Mouse (Mus musculus) heart, postnatal 0 days (tissue): ENCODE results near the gene Prdm16. TPM values are rescaled to one million over a fixed set of nuclear protein-coding genes. Genes with fewer than 3 reads are reported as not detected.

Source experiments
- ATAC-seq: fragments of 200-750 bp; cut with Nextera tagmentation; 2 replicates; pipeline ENCODE4 v1.8.0; 2017; ENCODE audit warnings: low read depth, moderate number of reproducible peaks, moderate library complexity; ENCODE audit not compliant: insufficient read depth
- DNase-seq: peaks from one replicate; pipeline ENCODE4 v3.0.0-alpha.2; 2016; ENCODE audit warnings: low spot score
- H3K27ac ChIP-seq: fragments of 300-500 bp; sonication (generic); 2 replicates; pipeline ENCODE4 v1.5.1; 2014; ENCODE audit warnings: low read depth, mild to moderate bottlenecking
- H3K27me3 ChIP-seq: fragments of 300-500 bp; sonication (generic); 2 replicates; pipeline ENCODE4 v1.6.1; 2014; ENCODE audit warnings: low read length, mixed read lengths; ENCODE audit not compliant: control insufficient read depth, insufficient read depth
- H3K36me3 ChIP-seq: fragments of 300-500 bp; sonication (generic); replicated peaks from 2 replicates; pipeline ENCODE4 v1.6.1; 2014; ENCODE audit warnings: low read length, mixed read lengths; ENCODE audit not compliant: control insufficient read depth, insufficient read depth
- H3K4me1 ChIP-seq: fragments of 300-500 bp; sonication (generic); 2 replicates; pipeline ENCODE4 v1.6.1; 2014; ENCODE audit warnings: antibody characterized with exemption; ENCODE audit not compliant: control insufficient read depth, insufficient read depth
- H3K4me2 ChIP-seq: fragments of 300-500 bp; sonication (generic); 2 replicates; pipeline ENCODE4 v1.6.1; 2014; ENCODE audit warnings: low read depth, mild to moderate bottlenecking, low read length, moderate library complexity
- H3K4me3 ChIP-seq: fragments of 300-500 bp; sonication (generic); 2 replicates; pipeline ENCODE4 v1.5.1; 2014; ENCODE audit warnings: low read depth, low read length
- H3K9ac ChIP-seq: fragments of 300-500 bp; sonication (generic); replicated peaks from 2 replicates; pipeline ENCODE4 v1.6.1; 2014; ENCODE audit warnings: low read depth, low read length, mixed read lengths
- H3K9me3 ChIP-seq: fragments of 300-500 bp; sonication (generic); replicated peaks from 2 replicates; pipeline ENCODE4 v1.6.1; 2016; ENCODE audit warnings: low read length; ENCODE audit not compliant: control insufficient read depth
- CTCF ChIP-seq: IDR thresholded peaks from 2 replicates; pipeline ENCODE4 v1.5.1; 2016; ENCODE audit warnings: antibody characterized with exemption, control low read depth, low read depth
- EP300 ChIP-seq: IDR thresholded peaks from 2 replicates; pipeline ENCODE4 v1.6.1; 2016; ENCODE audit warnings: antibody characterized with exemption, low read depth
- WGBS: fragments of 180-500 bp; shearing (Covaris S2); extraction: QIAGEN DNeasy Blood & Tissue Kit; methylation state at CpG from one replicate; pipeline ENCODE4 v1.1.7; 2014; 5-methylcytosine and 5-hydroxymethylcytosine counted together
- polyA plus RNA-seq: library from polyadenylated mRNA; unstranded; fragments of >200 nt; fragmentation: Nextera tagmentation; extraction: Ambion mirVana; gene quantifications from 2 replicates; pipeline ENCODE4 v1.2.1, GENCODE M21; 2015
- total RNA-seq: library from RNA; depleted of rRNA; stranded (reverse); fragments of >200 nt; gene quantifications from 2 replicates; pipeline ENCODE4 v1.2.3, GENCODE M21; 2014; ENCODE audit warnings: low replicate concordance

Prdm16 gene
- total and polyA plus RNA-seq, 2 experiments from 2014 or later = 9.3 to 14.7 TPM

DNA sequence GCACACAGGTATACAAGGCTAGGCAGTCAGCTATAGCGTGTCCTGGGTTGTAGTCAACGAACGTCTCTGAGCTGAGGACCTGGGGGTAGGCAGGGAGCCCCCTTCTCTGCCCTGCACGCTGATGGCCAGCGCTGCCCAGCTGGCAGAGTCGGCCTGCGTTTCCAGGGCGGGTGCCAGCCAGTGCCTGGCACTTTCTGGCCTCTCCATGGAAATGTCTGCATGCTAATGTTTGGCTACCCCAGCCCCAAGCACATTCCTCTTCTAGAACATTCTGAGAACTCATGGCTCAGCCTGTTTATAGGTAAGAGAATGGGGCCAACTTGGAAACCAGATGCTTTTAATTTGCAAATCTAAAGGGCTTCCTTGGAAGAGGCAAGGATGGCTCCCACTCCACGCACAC, 186.2 kb downstream of the Prdm16 start:
- Histone ChIP-seq H3K9me3 (no peaks in the 10 kb centered on the region), H3K4me1 (peaks cover 14% of the 10 kb centered on the region; the same call in 1 of the 2 replicates), H3K27ac (0 out of 2 replicates have a peak overlapping the region, but pooled peaks have one; percentile 23), H3K9ac (no peak overlapping the region), H3K4me2 (no peak overlapping the region), H3K4me3 (no peak overlapping the region), H3K27me3 (0 out of 2 replicates have a peak, but pooled peaks cover 3% of the 10 kb centered on the region), H3K36me3 (no peaks in the 10 kb centered on the region)
- no peak for DNase-seq
- ATAC-seq = no peak
- 84% methylated on average over 9 of the region's 9 CpGs for WGBS
- TF ChIP-seq CTCF (no peak), EP300 (no peak)

DNA sequence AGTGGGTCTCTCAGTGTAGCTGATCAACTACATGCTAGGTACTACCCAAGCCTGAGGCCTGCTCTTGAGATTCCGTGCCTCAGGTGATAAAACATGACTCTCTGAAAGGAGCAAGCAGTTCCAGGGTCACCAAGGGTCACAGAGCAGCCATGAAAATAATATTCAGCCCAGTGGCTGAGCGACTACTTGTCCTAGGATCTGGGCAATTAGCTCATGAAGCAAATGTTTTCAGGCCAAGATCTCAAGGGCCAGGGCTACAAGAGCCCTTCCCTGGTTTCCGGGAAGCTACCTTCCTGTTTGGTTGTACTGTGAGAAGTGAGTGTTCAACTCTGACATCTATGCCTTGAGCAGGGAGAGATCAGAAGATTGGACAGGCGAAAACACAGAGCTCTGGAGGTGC, 186.6 kb downstream of the Prdm16 start:
- ATAC-seq = no peak
- TF ChIP-seq CTCF (no peak), EP300 (no peak)
- Histone ChIP-seq H3K9me3 (no peaks in the 10 kb centered on the region), H3K4me2 (no peak overlapping the region), H3K27ac (0 out of 2 replicates have a peak overlapping the region, but pooled peaks have one; percentile 23), H3K4me3 (no peak overlapping the region), H3K27me3 (0 out of 2 replicates have a peak, but pooled peaks cover 3% of the 10 kb centered on the region), H3K36me3 (no peaks in the 10 kb centered on the region), H3K4me1 (peaks cover 16% of the 10 kb centered on the region; the same call in 1 of the 2 replicates), H3K9ac (no peak overlapping the region)
- 72% methylated on average over 4 of the region's 4 CpGs for WGBS
- no peak for DNase-seq

DNA sequence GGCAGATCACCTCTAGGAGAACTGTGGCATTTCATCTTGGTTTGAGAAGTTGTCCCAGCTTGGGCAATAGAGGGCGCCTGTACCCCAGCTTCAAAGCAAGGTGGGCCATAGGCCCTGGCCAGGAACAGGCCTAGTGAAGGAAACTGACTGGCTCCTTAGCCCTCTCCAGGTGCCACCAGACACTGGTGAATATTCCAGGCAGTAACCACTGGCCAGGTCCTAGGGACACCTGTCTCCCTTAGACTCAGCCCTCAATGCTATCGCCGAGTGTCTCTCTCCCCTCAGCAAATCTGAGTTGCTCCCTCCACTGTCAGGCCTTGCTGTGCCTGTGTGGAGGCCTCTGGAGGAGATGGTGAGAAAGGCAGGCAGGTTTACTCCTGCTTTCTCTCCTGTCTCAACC, 187.3 kb downstream of the Prdm16 start:
- H3K27ac ChIP-seq = no peak overlapping the region
- 0 out of 2 replicates have a peak, but pooled peaks cover 3% of the 10 kb centered on the region for H3K27me3 ChIP-seq
- no peak overlapping the region for H3K4me3 ChIP-seq
- no peak overlapping the region for H3K9ac ChIP-seq
- peak; percentile 62 for ATAC-seq
- H3K4me1 ChIP-seq = peaks cover 16% of the 10 kb centered on the region; the same call in 1 of the 2 replicates
- WGBS = 18% methylated on average over 3 of the region's 3 CpGs
- DNase-seq = no peak
- no peak for TF ChIP-seq EP300
- peak; percentile 43 for TF ChIP-seq CTCF
- H3K36me3 ChIP-seq = no peaks in the 10 kb centered on the region
- H3K9me3 ChIP-seq = no peaks in the 10 kb centered on the region
- no peak overlapping the region for H3K4me2 ChIP-seq

DNA sequence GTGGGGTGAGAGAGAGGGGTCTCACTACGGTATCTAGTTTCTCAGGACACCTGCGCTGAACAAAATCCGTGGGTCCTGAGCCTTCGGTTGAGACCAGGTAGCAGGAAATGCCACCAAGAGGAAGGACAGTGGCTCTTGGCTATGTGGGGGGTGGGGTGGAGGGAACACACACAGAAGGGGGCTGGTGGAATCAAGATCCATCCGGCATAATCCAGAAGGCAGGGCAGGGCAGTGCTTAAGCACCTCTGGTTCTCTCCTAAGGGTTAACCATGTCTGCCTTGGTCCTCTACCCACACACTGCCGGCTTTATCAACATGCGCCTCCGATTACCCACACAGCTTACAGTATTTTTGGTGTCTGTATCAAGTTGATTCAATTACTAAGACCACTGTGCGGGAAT, 191.0 kb downstream of the Prdm16 start:
- Histone ChIP-seq H3K4me2 (no peak overlapping the region), H3K36me3 (no peaks in the 10 kb centered on the region), H3K9me3 (no peaks in the 10 kb centered on the region), H3K27ac (no peak overlapping the region), H3K27me3 (0 out of 2 replicates have a peak, but pooled peaks cover 3% of the 10 kb centered on the region), H3K4me1 (peaks cover 30% of the 10 kb centered on the region; the same call in 1 of the 2 replicates), H3K9ac (no peak overlapping the region), H3K4me3 (no peak overlapping the region)
- DNase-seq = no peak
- ATAC-seq = no peak
- 47% methylated on average over 9 of the region's 9 CpGs for WGBS
- TF ChIP-seq CTCF = no peak
- TF ChIP-seq EP300 = no peak

DNA sequence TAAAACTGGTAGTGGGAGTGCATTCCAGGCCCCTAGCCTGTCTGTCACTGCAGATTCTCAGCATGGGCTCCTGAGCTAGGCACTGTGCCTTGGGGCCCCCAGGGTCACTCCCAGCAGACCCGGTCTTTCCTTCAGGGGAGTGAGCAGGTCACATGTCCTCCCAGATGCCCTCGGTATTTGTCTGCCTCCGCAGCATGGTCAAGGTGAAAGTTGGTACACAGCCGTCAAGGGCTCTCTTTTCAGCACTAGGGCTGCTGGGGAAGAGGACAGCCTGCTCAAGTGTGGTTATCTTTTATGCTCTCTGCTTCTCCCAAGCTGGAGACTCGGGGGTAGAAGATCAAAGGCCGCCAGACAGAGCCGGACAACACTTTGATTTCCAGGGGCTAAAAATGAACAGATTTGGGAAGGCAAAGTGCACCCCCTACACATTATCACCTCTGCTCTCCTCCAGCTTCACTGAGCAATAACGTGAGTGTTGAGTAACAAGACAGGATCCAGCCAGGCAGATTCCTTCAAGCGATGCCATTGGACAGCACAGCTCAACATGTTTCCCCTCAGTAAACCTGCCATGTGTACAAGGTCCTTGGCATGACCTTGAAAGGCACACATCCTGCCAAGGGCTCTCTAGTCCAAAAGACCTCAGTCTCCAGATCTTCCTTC, 193.9 kb downstream of the Prdm16 start:
- Histone ChIP-seq H3K9me3 (no peaks in the 10 kb centered on the region), H3K4me2 (no peak overlapping the region), H3K4me1 (peaks cover 30% of the 10 kb centered on the region; the same call in 1 of the 2 replicates), H3K27ac (peak overlapping the region; percentile 77), H3K36me3 (no peaks in the 10 kb centered on the region), H3K27me3 (0 out of 2 replicates have a peak, but pooled peaks cover 3% of the 10 kb centered on the region), H3K4me3 (no peak overlapping the region), H3K9ac (no peak overlapping the region)
- WGBS = 15% methylated on average over 9 of the region's 9 CpGs
- ATAC-seq (peak; percentile 84), DNase-seq (peak; percentile 69)
- TF ChIP-seq CTCF (no peak), EP300 (no peak; the same call in 1 of the 2 replicates)
